Mouse (Mus musculus) CD8-positive naive resting alpha-beta T cell, adult 2 months (primary cell): ENCODE results near the gene Dtx3.
"Not testable (repeated sequence)": the region's sequence is repeated elsewhere in the genome, so short reads cannot be mapped to it uniquely, and the experiment has no call there.

Source experiments
- DNase-seq, 2 experiments: peaks; one replicate each; pipeline ENCODE4 v3.0.0; 2022; ENCODE audit warnings: low read depth in 2 of 2, low spot score in 2 of 2

Dtx3 gene

GRCm38 (mm10) chr10:127166771-127167613 is 28.5 kb downstream of the Dtx3 start:
- DNase-seq, result no peak

- no peak for DNase-seq
Observed at GRCm38 (mm10) chr10:127166404-127166715, 29.2 kb downstream of the Dtx3 start.

GRCm38 (mm10) chr10:127165654-127166403 is 29.7 kb downstream of the Dtx3 start:
- DNase-seq, result peak; percentile 71

- DNase-seq, result no peak
Observed at GRCm38 (mm10) chr10:127165354-127165653, 30.2 kb downstream of the Dtx3 start.

- peak; percentile 86 for DNase-seq
Observed at GRCm38 (mm10) chr10:127164631-127165353, 30.7 kb downstream of the Dtx3 start, which contains the start of gene B4galnt1. Gene B4galnt1 (plus strand): TSS chr10:127165225.

GRCm38 (mm10) chr10:127164190-127164589 is 31.3 kb downstream of the Dtx3 start:
- DNase-seq, result no peak

- peak; percentile 82 to 85 for DNase-seq
Observed at GRCm38 (mm10) chr10:127162771-127163261, 32.7 kb downstream of the Dtx3 start.

- no peak for DNase-seq
Observed at GRCm38 (mm10) chr10:127160728-127161127, 34.8 kb downstream of the Dtx3 start.

GRCm38 (mm10) chr10:127160081-127160480 is 35.4 kb downstream of the Dtx3 start:
- DNase-seq, result no peak

- DNase-seq, result no peak
Observed at GRCm38 (mm10) chr10:127158471-127158870, 37.1 kb downstream of the Dtx3 start.

- no peak for DNase-seq
Observed at GRCm38 (mm10) chr10:127156511-127156910, 39.0 kb downstream of the Dtx3 start.

GRCm38 (mm10) chr10:127156089-127156488 is 39.4 kb downstream of the Dtx3 start:
- DNase-seq, result no peak

- DNase-seq, result no peak
Observed at GRCm38 (mm10) chr10:127154652-127155051, 40.9 kb downstream of the Dtx3 start.

- no peak for DNase-seq
Observed at GRCm38 (mm10) chr10:127154241-127154640, 41.3 kb downstream of the Dtx3 start.

- DNase-seq, result no peak
Observed at GRCm38 (mm10) chr10:127153323-127153722, 42.2 kb downstream of the Dtx3 start.

GRCm38 (mm10) chr10:127152556-127152955 is 43.0 kb downstream of the Dtx3 start:
- DNase-seq, result not testable (repeated sequence)

GRCm38 (mm10) chr10:127151233-127151632 is 44.3 kb downstream of the Dtx3 start:
- not testable (repeated sequence) for DNase-seq

- peak; percentile 30 to 54 for DNase-seq
Observed at GRCm38 (mm10) chr10:127150471-127150872, 45.1 kb downstream of the Dtx3 start.

- no peak for DNase-seq
Observed at GRCm38 (mm10) chr10:127147135-127147534, 48.4 kb downstream of the Dtx3 start.

GRCm38 (mm10) chr10:127145303-127145702 is 50.2 kb downstream of the Dtx3 start:
- peak in 1 of 2 experiments; percentile 14 for DNase-seq

- no peak for DNase-seq
Observed at GRCm38 (mm10) chr10:127144536-127144935, 51.0 kb downstream of the Dtx3 start.

- no peak for DNase-seq
Observed at GRCm38 (mm10) chr10:127143228-127143627, 52.3 kb downstream of the Dtx3 start.
